Mouse (Mus musculus) macrophage (primary cell): ENCODE data around the gene Tfpt. TPM values are rescaled to one million over a fixed set of nuclear protein-coding genes. Genes with fewer than 3 reads are reported as not detected.
"Not testable (repeated sequence)": the region's sequence is repeated elsewhere in the genome, so short reads cannot be mapped to it uniquely, and the experiment has no call there.

Experiments
- H3K27ac ChIP-seq: fragments of 350-480 bp; formaldehyde crosslinking; 2 replicates; pipeline ENCODE4 v1.9.0; 2021
- H3K36me3 ChIP-seq: fragments of 350-480 bp; formaldehyde crosslinking; 2 replicates; pipeline ENCODE4 v1.9.0; 2021; ENCODE audit errors: inconsistent target
- H3K4me3 ChIP-seq: fragments of 350-480 bp; formaldehyde crosslinking; 2 replicates; pipeline ENCODE4 v1.9.0; 2021; ENCODE audit errors: inconsistent target
- H3K79me2 ChIP-seq: fragments of 350-480 bp; formaldehyde crosslinking; 2 replicates; pipeline ENCODE4 v1.9.0; 2021; ENCODE audit errors: inconsistent target
- WGBS: methylation state at CpG from one replicate; pipeline ENCODE4 v1.1.7; 2026; ENCODE audit warnings: inconsistent platforms; ENCODE audit not compliant: missing documents; 5-methylcytosine and 5-hydroxymethylcytosine counted together
- polyA plus RNA-seq: library from polyadenylated mRNA; stranded (reverse); fragments of 250-400 nt; gene quantifications from 3 replicates; pipeline ENCODE4 v1.2.4, GENCODE M21; 2018; ENCODE audit warnings: inconsistent platforms

Tfpt gene
- polyA plus RNA-seq, 1 experiment from 2014 or later: 16.1 TPM

- no peak overlapping the region for H3K27ac ChIP-seq
- 70% methylated on average over 6 of the region's 6 CpGs for WGBS
- no peak overlapping the region for H3K4me3 ChIP-seq
- H3K79me2 ChIP-seq: no peaks in the 10 kb centered on the region
- no peaks in the 10 kb centered on the region for H3K36me3 ChIP-seq
Measured at GRCm38 (mm10) chr7:3607391-3607790, 22.3 kb downstream of the Tfpt start.

DNA sequence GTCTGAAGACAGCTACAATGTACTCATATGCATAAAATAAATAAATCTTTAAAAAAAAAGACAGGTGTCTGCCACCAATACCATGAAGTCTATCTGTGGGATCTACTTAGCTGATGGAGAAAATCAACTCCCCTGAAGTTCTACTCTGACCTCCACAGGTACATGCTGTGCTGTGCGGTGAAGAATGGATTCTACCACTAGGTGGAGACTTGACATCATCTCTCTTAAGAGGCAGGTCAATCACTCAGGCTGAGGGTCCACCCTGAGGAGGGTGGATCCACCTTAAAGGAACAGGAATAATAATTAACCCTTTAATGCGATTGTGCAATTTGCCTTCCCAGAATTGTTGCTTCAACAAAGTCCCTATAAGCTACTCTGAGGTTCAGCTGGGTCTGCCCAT is 22.9 kb downstream of the Tfpt start:
- no peak overlapping the region for H3K27ac ChIP-seq
- H3K4me3 ChIP-seq: no peak overlapping the region
- H3K36me3 ChIP-seq: no peaks in the 10 kb centered on the region
- 20% methylated on average over 2 of the region's 2 CpGs for WGBS
- no peaks in the 10 kb centered on the region for H3K79me2 ChIP-seq

GRCm38 (mm10) chr7:3601119-3601518 is 28.6 kb downstream of the Tfpt start:
- 3% methylated on average over 4 of the region's 4 CpGs for WGBS
- no peak overlapping the region for H3K27ac ChIP-seq
- H3K4me3 ChIP-seq: no peak overlapping the region
- no peaks in the 10 kb centered on the region for H3K36me3 ChIP-seq
- H3K79me2 ChIP-seq: no peaks in the 10 kb centered on the region

- WGBS: 7% methylated on average over 1 of the region's 1 CpGs
Measured at GRCm38 (mm10) chr7:3597755-3598154, 32.0 kb downstream of the Tfpt start.

GRCm38 (mm10) chr7:3595146-3595545 is 34.6 kb downstream of the Tfpt start:
- Histone ChIP-seq H3K4me3 (no peak overlapping the region), H3K36me3 (no peaks in the 10 kb centered on the region), H3K79me2 (no peaks in the 10 kb centered on the region), H3K27ac (no peak overlapping the region)
- WGBS: 34% methylated on average over 9 of the region's 9 CpGs

More at GRCm38 (mm10) chr7:3597755-3598154, 32.0 kb downstream of the Tfpt start:
- H3K79me2 ChIP-seq, H3K4me3 ChIP-seq, H3K36me3 ChIP-seq: not testable (repeated sequence)
- H3K27ac ChIP-seq: peak overlapping the region; percentile 42; the same call in 1 of the 2 replicates

DNA sequence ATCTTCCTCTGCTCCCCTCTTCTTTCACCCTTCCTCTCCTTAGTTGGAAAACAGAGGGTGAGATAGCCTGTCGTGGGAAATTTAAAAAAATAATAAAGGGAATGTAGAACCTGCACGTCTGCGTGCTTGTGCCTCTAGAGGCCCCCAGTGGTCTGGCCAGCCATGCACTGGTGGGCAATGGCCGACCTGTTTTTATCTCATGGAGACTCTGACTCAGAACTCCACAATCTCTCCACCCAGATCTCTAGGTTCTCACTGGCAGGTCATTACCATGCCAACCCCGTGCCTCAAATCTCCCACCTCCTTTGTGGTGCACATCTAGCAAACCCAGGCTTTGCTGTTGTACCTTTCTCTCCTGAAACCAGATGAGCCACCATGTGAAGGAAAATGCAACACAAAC is 35.0 kb downstream of the Tfpt start:
- Histone ChIP-seq H3K27ac (no peak overlapping the region), H3K4me3 (no peak overlapping the region), H3K36me3 (no peaks in the 10 kb centered on the region), H3K79me2 (no peaks in the 10 kb centered on the region)
- WGBS: 16% methylated on average over 5 of the region's 5 CpGs

DNA sequence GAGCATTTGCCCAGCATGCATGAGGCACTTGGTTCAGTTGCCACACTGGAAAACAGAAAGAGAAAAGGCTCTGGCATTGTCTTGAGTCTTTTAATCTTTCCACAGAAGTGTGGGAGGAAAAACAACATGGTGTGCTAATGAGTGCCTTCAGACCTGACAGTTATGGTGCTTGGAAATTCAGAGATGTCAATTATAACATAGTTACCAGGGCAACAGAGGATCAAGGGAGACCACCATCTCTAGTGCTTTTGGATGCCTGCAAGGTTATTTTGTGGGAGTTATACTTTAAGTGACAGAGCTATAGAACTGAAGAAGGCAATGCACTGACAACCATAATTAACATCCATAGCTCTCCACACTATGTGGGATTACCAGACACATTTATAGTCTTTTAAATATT is 35.9 kb downstream of the Tfpt start:
- Histone ChIP-seq H3K79me2 (no peaks in the 10 kb centered on the region), H3K27ac (no peak overlapping the region), H3K4me3 (no peak overlapping the region), H3K36me3 (no peaks in the 10 kb centered on the region)

- Histone ChIP-seq H3K27ac (no peak overlapping the region), H3K36me3 (no peaks in the 10 kb centered on the region), H3K4me3 (no peak overlapping the region), H3K79me2 (no peaks in the 10 kb centered on the region)
- WGBS: no CpG with 5 or more reads among the region's 1 CpGs
Measured at GRCm38 (mm10) chr7:3591534-3591933, 38.2 kb downstream of the Tfpt start.

DNA sequence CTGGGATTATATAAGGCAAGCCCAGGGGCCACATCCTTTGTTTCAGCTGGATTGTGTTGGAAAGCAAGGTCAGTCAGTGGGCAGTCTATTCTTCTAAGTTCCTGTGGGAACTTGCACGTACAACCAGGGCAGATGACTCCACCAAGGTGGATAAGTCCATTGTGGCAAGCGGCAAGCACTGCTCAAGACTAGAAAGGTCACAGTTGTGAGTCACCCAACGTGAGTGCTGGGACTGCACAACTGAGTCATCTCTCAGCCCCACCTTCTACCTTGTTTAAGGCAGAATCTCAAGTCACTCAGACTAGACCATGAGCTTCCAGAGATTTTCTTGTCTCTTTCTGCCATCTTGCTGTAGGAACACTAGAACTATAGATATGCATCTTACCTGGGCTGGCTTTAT is 39.2 kb downstream of the Tfpt start:
- no peak overlapping the region for H3K4me3 ChIP-seq
- 74% methylated on average over 3 of the region's 3 CpGs for WGBS
- no peaks in the 10 kb centered on the region for H3K36me3 ChIP-seq
- no peak overlapping the region for H3K27ac ChIP-seq
- H3K79me2 ChIP-seq: no peaks in the 10 kb centered on the region

DNA sequence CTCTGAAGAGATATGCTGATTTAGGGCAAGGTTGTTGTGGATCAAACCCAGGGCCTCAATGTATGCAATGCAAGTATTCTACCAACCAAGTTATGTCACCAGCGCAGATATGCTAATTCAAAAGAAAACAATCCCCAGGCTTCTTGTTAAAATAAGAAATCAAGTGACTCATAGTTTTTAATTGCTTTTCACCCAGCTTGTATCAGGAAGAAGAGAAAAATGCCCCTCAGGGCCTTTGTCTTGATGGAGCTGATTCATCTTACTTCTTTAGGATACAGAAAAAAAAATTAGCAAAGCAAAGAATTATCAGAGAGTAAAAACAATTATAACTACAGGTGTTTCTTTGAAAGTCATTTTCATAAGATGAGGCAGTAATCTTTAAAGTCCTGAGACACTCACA is 42.4 kb downstream of the Tfpt start:
- Histone ChIP-seq H3K79me2 (no peaks in the 10 kb centered on the region), H3K27ac (no peak overlapping the region), H3K4me3 (no peak overlapping the region), H3K36me3 (no peaks in the 10 kb centered on the region)
- 86% methylated on average over 1 of the region's 1 CpGs for WGBS

- WGBS: 33% methylated on average over 5 of the region's 5 CpGs
- Histone ChIP-seq H3K27ac (no peak overlapping the region), H3K79me2 (no peaks in the 10 kb centered on the region), H3K36me3 (no peaks in the 10 kb centered on the region), H3K4me3 (no peak overlapping the region)
Measured at GRCm38 (mm10) chr7:3586255-3586654, 43.5 kb downstream of the Tfpt start.

DNA sequence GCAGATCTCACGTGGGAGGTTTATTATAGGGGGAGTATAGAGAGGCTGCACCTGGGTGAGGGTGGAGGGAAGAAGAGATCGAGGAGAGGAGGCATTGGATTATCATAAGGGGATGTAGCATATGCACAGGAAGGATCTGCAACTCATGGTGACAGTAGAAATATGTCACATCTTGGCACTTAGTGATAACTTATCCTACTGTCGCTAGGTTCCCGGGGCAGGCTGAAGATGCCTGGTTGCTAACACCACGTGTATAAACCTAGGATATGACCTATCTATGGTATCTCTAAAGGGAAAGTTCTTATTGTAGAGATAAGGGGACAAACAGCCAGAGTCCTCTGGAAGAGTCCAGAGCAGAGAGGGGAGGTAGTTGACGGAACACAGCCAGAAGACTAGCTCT is 44.0 kb downstream of the Tfpt start:
- Histone ChIP-seq H3K4me3 (no peak overlapping the region), H3K79me2 (no peaks in the 10 kb centered on the region), H3K36me3 (no peaks in the 10 kb centered on the region), H3K27ac (no peak overlapping the region)
- WGBS: 28% methylated on average over 6 of the region's 6 CpGs

- 40% methylated on average over 2 of the region's 2 CpGs for WGBS
- Histone ChIP-seq H3K36me3 (no peaks in the 10 kb centered on the region), H3K4me3 (no peak overlapping the region), H3K27ac (no peak overlapping the region), H3K79me2 (no peaks in the 10 kb centered on the region)
Measured at GRCm38 (mm10) chr7:3580029-3580428, 49.7 kb downstream of the Tfpt start.

DNA sequence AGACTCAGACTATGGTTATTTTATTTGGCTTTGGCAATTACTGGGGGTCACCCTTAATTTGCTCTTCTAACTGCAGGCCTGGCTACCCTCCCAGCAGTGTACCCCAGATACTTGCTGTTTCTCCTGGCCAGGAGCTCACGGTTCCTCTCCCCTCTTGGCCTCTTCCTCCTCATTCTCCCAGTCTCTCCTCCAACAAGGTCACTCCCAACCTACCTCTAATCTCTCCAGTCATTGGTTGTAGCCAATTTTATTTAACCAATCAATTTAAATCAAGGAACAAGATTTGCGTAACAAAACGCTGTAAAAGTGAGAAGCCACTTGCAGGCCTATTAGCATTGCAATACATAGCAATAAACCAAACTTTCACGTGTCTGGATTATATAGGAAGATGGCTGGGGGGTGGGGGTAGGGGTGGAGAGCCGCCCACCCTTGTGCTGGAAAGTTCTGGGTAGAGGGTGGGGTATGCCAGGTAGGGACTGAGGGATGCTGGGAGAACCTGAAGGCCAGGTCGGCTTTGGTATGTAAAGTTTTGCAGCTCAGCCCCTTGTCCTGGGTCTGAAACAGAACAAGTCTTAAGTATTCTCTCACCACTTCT is 50.7 kb downstream of the Tfpt start:
- Histone ChIP-seq H3K4me3 (no peak overlapping the region), H3K79me2 (no peaks in the 10 kb centered on the region), H3K36me3 (no peaks in the 10 kb centered on the region), H3K27ac (no peak overlapping the region)
- WGBS: 69% methylated on average over 6 of the region's 6 CpGs

- Histone ChIP-seq H3K36me3 (no peaks in the 10 kb centered on the region), H3K79me2 (no peaks in the 10 kb centered on the region), H3K27ac (no peak overlapping the region), H3K4me3 (no peak overlapping the region)
- 100% methylated on average over 2 of the region's 2 CpGs for WGBS
Measured at GRCm38 (mm10) chr7:3578196-3578595, 51.5 kb downstream of the Tfpt start.
